Mouse (Mus musculus) C2C12 (cell line): ENCODE measurements around the gene Scaf11. TPM values are rescaled to one million over a fixed set of nuclear protein-coding genes. Genes with fewer than 3 reads are reported as not detected.

Source experiments
- H3K27me3 ChIP-seq: one replicate; pipeline ENCODE4 v1.6.1; 2011; ENCODE audit not compliant: control insufficient read depth, insufficient read depth, insufficient read length
- H3K36me3 ChIP-seq: one replicate; pipeline ENCODE4 v1.6.1; 2011; ENCODE audit not compliant: control insufficient read depth, insufficient read depth
- H3K4me3 ChIP-seq: one replicate; pipeline ENCODE4 v1.5.1; 2011; ENCODE audit warnings: mild to moderate bottlenecking, control low read depth; ENCODE audit not compliant: poor library complexity, insufficient read depth, severe bottlenecking
- H3K79me2 ChIP-seq: one replicate; pipeline ENCODE4 v1.6.1; 2011; ENCODE audit not compliant: control insufficient read depth, insufficient read depth
- H3K79me3 ChIP-seq: one replicate; pipeline ENCODE4 v1.6.1; 2011; ENCODE audit warnings: low read depth, control low read depth
- H3ac ChIP-seq: one replicate; pipeline ENCODE3; 2011; ENCODE audit warnings: low read depth; ENCODE audit not compliant: control insufficient read depth, insufficient read length
- CEBPB ChIP-seq: IDR thresholded peaks from one replicate; pipeline ENCODE4 v1.6.1; 2011; ENCODE audit warnings: low read depth, mild to moderate bottlenecking, control low read depth, moderate library complexity
- CTCF ChIP-seq: IDR thresholded peaks from one replicate; pipeline ENCODE4 v1.5.1; 2011; ENCODE audit not compliant: control insufficient read depth, insufficient read depth, insufficient read length
- FOSL1 ChIP-seq: IDR thresholded peaks from one replicate; pipeline ENCODE4 v1.8.0; 2011; ENCODE audit warnings: mild to moderate bottlenecking, low read length; ENCODE audit not compliant: poor library complexity, insufficient read depth, severe bottlenecking
- MAX ChIP-seq: IDR thresholded peaks from one replicate; pipeline ENCODE4 v1.6.1; 2011; ENCODE audit warnings: mild to moderate bottlenecking, control low read depth
- MYOD1 ChIP-seq: IDR thresholded peaks from one replicate; pipeline ENCODE4 v1.6.1; 2011; ENCODE audit warnings: low read depth; ENCODE audit not compliant: control insufficient read depth, insufficient read length
- MYOG ChIP-seq: IDR thresholded peaks from one replicate; pipeline ENCODE4 v1.6.1; 2011; ENCODE audit not compliant: control insufficient read depth, insufficient read length; ENCODE audit errors: extremely low read depth
- USF1 ChIP-seq: IDR thresholded peaks from one replicate; pipeline ENCODE4 v1.6.1; 2011; ENCODE audit warnings: low read depth, mild to moderate bottlenecking, control low read depth, moderate library complexity
- polyA plus RNA-seq: library from polyadenylated mRNA; unstranded; fragments of >200 nt; fragmentation: generic; extraction: Trizol; gene quantifications from one replicate; pipeline ENCODE4 v1.2.1, GENCODE M21; 2012; ENCODE audit warnings: missing spikeins

Gene Scaf11
- polyA plus RNA-seq, 1 experiment, result 31.5 TPM

DNA sequence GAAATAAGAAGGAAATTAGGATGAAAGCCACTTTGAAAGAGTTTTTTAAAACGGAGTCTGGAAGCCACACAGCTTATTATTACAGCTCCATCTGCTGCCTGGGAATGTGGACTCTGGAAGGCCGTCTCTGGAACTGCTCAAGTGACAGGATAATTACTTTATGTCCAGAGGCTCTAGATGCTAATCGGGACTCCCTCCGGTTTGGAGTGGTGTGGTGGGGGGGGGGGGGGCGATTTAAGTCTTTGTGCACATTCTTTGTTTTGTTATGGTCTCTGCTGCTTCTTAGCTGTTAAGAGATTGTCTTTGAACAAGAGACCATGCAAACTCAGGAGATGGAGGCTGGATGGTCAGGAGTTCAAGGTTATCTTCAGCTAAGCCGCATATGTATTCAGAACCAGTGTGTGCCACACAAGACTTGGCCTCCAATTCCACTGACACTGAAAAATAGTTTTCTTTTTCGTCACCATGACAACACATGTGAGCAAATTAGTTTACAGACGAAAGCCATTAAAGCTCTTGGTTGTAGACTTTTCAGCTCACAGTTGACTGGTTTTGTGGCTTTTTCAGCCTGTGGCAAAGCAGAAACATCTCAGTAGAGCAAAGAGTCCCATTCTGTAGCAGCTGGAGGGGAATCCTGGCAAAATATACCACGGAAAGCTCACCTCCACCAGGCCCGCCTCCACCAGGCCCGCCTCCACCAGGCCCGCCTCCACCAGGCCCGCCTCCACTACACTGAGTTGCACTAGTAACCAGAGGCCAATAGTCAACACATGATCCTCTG, 31.4 kb upstream of the Scaf11 start:
- no peak overlapping the region for H3K4me3 ChIP-seq
- no peaks in the 10 kb centered on the region for H3K27me3 ChIP-seq
- no peak overlapping the region for H3ac ChIP-seq
- H3K36me3 ChIP-seq, result no peaks in the 10 kb centered on the region
- no peaks in the 10 kb centered on the region for H3K79me3 ChIP-seq
- no peaks in the 10 kb centered on the region for H3K79me2 ChIP-seq
- no peak for TF ChIP-seq CEBPB
- no peak for TF ChIP-seq MYOG
- TF ChIP-seq USF1, result no peak
- TF ChIP-seq MYOD1, result no peak
- no peak for TF ChIP-seq MAX
- no peak for TF ChIP-seq FOSL1
- TF ChIP-seq CTCF, result no peak

DNA sequence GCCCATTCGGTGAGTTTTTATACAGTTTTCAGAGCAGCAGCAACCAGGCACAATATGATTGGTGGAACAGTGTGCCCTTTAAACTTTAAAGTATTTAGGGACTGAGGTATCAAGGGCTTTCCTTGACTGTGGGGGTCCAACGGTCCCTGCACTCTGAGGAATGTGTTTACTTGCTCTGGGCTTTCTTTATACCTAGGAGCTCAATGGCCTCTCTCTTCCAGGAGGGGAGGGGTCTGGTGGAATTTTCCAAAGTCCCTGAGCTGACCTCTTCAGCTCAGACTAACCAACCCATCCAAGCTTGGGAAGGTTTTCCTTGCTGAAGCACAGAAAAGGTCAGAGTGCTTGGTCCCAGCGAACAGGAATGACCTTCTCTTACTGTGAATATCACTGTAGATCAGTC, 30.8 kb upstream of the Scaf11 start:
- H3K79me2 ChIP-seq, result no peaks in the 10 kb centered on the region
- H3K27me3 ChIP-seq, result no peaks in the 10 kb centered on the region
- no peak overlapping the region for H3K4me3 ChIP-seq
- H3K79me3 ChIP-seq, result no peaks in the 10 kb centered on the region
- H3ac ChIP-seq, result no peak overlapping the region
- H3K36me3 ChIP-seq, result no peaks in the 10 kb centered on the region
- no peak for TF ChIP-seq CTCF
- TF ChIP-seq FOSL1, result no peak
- no peak for TF ChIP-seq MYOG

DNA sequence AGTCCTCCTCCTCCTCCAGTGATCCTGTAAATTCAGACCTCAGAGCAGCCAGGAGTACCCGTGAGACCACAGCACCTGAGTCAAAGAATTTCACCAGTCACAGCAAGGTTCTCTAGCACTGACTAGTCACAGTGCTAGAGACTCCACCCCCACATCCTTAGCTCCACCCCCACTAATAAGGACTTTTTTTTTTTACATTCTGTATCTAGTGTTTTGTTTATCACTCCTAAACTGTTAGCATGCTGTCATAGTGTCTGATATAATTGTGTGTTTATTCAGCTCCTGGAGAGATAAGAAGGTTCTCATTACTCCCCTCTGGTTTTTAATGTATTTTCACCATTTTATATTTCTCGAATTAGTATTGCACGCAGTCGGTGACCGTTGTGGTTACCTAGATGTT, 29.5 kb upstream of the Scaf11 start:
- no peak overlapping the region for H3ac ChIP-seq
- no peaks in the 10 kb centered on the region for H3K79me3 ChIP-seq
- TF ChIP-seq MAX (no peak), MYOD1 (no peak), CTCF (no peak), CEBPB (no peak), FOSL1 (no peak), MYOG (no peak), USF1 (no peak)
- no peaks in the 10 kb centered on the region for H3K27me3 ChIP-seq
- no peak overlapping the region for H3K4me3 ChIP-seq
- no peaks in the 10 kb centered on the region for H3K79me2 ChIP-seq
- no peaks in the 10 kb centered on the region for H3K36me3 ChIP-seq

DNA sequence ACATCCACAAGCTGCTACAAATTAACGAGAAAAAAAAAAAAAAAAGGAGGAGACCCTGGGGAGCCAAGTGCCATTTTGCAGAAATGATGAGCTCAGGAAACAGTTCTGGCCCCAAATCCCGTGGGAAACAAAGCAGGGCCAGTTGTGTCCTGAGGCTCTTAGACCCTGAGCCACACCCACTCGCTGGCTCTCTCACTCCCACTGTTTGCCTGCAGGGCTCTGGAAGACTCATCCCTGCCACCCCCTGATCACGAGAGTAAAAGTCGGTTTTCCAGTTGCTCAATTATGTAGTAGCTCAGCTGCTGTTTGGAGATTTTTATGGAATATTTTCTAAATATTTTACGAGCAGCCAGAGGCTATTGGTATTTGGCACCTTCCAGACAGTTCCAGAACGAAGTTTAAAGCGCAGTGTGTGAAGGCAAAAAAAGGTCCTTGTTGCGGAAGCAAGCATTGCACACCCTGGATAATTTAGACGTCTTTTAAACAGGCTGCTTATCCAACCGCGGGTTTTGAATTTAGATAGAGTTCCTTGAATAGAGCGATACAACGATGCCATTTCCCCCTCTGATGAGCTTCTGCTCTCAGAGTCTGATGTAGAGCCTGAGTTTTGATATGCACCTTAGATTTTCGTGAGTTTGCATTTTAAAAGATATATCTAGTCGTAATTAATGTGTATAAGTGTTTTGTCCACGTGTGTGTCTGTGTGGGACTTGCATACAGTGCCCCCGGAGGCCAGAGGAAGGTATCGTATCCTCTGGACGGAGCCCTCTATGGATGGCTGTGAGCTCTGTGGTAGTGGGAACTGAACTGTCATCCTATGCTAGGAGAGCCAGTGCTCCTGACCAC, 28.5 kb upstream of the Scaf11 start:
- Histone ChIP-seq H3K4me3 (peak overlapping the region; percentile 15), H3ac (no peak overlapping the region), H3K36me3 (no peaks in the 10 kb centered on the region), H3K79me3 (no peaks in the 10 kb centered on the region), H3K27me3 (no peaks in the 10 kb centered on the region), H3K79me2 (no peaks in the 10 kb centered on the region)
- TF ChIP-seq MAX (peak; percentile 67), CEBPB (no peak), CTCF (peak; percentile 48), USF1 (peak; percentile 48)

DNA sequence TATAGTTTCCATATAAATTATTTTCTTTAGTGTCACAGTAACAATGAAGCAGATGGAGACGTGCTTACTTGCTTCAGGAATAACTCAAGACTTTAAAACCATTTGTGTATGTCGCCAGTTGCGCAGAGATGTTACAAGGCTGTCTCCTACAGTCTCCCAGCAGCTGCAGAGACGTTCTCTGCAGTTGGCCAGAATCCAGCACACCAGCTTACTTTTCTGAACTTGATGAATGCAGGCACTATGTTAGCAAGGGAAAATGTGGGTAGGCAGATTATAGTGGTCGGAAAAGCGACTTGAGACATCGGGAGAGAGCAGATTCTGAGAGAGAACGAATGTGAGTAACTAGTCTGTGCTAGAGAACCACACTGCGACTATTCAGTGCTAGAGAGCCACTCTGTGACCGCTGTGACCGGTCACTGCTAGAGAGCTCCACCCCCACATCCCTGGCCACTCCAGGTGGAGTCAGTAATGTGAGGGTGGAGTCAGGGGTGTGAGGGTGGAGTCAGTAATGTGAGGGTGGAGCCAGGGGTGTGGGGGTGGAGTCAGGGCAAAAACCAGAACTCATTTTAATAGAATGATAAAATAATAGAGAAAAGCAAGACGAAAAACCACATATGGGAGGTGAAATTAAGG, 26.5 kb upstream of the Scaf11 start:
- Histone ChIP-seq H3K79me3 (no peaks in the 10 kb centered on the region), H3K79me2 (no peaks in the 10 kb centered on the region), H3K27me3 (no peaks in the 10 kb centered on the region), H3ac (no peak overlapping the region), H3K4me3 (no peak overlapping the region), H3K36me3 (no peaks in the 10 kb centered on the region)
- no peak for TF ChIP-seq CTCF
- TF ChIP-seq USF1, result no peak
- no peak for TF ChIP-seq MYOG
- no peak for TF ChIP-seq CEBPB
- TF ChIP-seq MAX, result no peak
- TF ChIP-seq FOSL1, result no peak
- no peak for TF ChIP-seq MYOD1

DNA sequence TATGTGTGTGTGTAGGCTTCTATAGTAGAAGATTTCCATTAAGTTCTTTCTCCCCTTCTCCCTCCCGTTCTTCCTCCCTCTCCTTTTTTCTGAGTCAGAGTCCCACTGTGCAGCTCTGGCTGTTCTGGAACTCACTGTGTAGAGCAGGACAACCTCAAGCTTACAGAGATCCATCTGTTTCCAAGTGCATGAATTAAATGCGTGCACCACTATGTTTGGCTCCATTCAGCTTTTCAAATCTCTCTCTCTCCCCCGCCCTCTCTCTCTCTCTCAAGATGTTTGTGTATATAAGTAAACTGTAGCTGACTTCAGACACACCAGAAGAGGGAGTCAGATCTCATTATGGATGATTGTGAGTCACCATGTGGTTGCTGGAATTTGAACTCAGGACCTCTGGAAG, 20.2 kb upstream of the Scaf11 start:
- H3ac ChIP-seq, result no peak overlapping the region
- no peaks in the 10 kb centered on the region for H3K36me3 ChIP-seq
- no peak overlapping the region for H3K4me3 ChIP-seq
- H3K79me3 ChIP-seq, result no peaks in the 10 kb centered on the region
- TF ChIP-seq MAX (no peak), FOSL1 (no peak), CEBPB (no peak), CTCF (no peak), MYOG (no peak), MYOD1 (no peak), USF1 (no peak)
- no peaks in the 10 kb centered on the region for H3K79me2 ChIP-seq
- no peaks in the 10 kb centered on the region for H3K27me3 ChIP-seq
